Mouse (Mus musculus): ENCODE data around the gene Fosb. TPM values are rescaled to one million over a fixed set of nuclear protein-coding genes. Genes with fewer than 3 reads are reported as not detected.
A peak's percentile ranks its signal among the peaks of the same experiment; 100 is the strongest.

Fosb gene
- polyA plus RNA-seq, 1 experiment from 2014 or later = 0.49 TPM

DNA sequence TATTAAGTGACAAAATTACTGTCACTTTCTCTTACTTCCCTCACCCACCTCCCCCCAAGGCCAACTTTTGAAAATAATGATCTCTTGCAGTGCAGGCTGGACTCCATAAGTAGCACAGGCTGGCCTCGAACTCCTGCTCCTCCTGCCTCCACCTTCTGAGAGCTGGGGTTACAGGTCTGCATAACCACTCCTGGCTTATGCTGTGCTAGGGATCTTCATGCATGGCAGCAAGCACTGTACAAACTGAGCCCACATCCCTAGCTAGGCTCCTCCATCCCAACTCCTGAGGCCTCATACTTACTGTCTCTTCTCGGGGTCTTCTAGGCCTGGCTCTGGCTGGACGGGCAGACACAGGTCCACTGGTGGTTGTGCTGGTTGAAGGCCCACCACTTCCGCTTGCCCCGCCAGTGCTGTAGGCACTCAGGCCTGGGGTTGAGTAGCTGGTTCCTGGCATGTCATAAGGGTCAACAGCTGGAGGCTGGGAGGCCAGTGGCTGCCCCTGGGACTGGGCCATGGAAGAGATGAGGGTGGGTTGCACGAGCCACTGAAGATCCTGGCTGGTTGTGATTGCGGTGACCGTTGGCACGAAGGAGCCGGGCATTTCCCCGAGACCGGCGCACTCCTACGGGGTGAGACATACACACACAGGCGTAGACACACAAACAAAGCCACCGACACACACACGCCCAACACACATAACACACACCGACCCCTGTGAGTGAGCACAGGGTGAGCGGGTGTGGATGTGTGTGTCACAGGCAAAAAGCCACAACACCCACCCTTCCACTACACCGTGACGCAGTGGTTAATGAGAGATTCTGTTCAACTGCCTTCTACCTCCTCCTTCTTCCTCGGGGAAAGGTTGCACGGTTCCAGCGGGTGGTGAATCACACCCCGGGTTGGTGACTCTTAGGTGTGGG lies 2.8 kb downstream of the Fosb start:
- WGBS = 70% methylated on average over 25 of the region's 25 CpGs
- Histone ChIP-seq H3K4me2 (ENCODE audit: low read length) (peak overlapping the region; percentile 100), H3K27ac (ENCODE audit: low read depth) (no peak overlapping the region), H3K4me1 (replicated peaks; ENCODE audit: control insufficient read depth, insufficient read depth, low read length) (peaks cover 24% of the 10 kb centered on the region), H3K9me3 (ENCODE audit: control insufficient read depth, low read length) (no peaks in the 10 kb centered on the region), H3K9ac (ENCODE audit: low read length) (no peak overlapping the region), H3K4me3 (ENCODE audit: low read depth, low read length) (no peak overlapping the region), H3K27me3 (replicated peaks; ENCODE audit: control insufficient read depth, insufficient read depth, low read length) (peaks cover 50% of the 10 kb centered on the region), H3K36me3 (ENCODE audit: control insufficient read depth, insufficient read depth, low read length) (no peaks in the 10 kb centered on the region)
- no peak for DNase-seq (ENCODE audit: low spot score)
- ATAC-seq (replicated peaks; ENCODE audit: low FRiP score, low TSS enrichment, low read depth) = no peak

DNA sequence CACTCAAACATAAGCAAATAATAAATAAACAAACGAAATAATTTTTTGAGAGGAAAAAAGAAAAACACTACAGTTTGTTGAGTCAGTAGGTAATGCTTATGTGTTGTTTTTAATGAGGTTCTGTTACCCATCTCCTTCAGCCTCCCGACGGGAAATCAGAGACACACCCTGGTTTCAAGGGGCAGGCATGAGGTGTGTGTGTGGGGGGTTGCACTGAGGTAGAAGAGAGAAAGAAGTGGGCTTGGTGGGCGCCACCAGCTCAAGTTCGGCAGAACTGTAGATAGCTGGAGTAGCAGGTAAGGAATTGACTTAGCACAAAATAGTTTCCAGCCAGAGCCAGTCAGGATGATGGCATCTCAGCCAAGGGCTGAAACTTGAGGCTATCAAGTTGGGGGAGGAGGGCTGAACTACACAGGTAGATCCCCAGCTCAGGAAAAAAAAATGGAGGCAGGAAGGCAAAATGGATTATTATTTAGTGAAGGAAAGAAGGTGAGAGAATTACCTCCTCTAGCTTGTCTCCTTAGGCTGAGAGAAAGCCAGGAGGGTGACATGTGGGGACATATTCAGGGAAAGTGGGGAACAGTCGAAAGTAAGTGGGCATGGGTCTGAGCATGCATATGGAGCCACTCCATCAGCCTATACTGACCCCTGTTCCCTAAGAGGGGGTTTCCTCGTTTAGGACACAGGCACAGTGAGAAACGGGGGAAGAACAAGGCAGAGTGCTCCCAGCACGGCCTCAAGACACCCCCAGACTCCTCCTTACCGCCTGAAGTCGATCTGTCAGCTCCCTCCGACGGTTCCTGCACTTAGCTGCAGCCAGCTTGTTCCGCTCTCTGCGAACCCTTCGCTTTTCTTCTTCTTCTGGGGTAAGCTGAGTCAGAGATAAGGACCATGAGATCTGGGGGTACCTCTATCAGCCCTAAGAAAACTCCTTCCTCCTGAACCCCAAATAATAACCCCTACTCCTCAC lies 3.8 kb downstream of the Fosb start:
- peaks cover 57% of the 10 kb centered on the region for H3K27me3 ChIP-seq (replicated peaks; ENCODE audit: control insufficient read depth, insufficient read depth, low read length)
- H3K4me3 ChIP-seq (ENCODE audit: low read depth, low read length) = no peak overlapping the region
- ATAC-seq (replicated peaks; ENCODE audit: low FRiP score, low TSS enrichment, low read depth) (no peak), DNase-seq (ENCODE audit: low spot score) (no peak)
- no peaks in the 10 kb centered on the region for H3K36me3 ChIP-seq (ENCODE audit: control insufficient read depth, insufficient read depth, low read length)
- H3K9ac ChIP-seq (ENCODE audit: low read length) = no peak overlapping the region
- H3K4me2 ChIP-seq (ENCODE audit: low read length) = no peak overlapping the region
- 53% methylated on average over 16 of the region's 16 CpGs for WGBS
- H3K4me1 ChIP-seq (replicated peaks; ENCODE audit: control insufficient read depth, insufficient read depth, low read length) = peaks cover 26% of the 10 kb centered on the region
- H3K9me3 ChIP-seq (ENCODE audit: control insufficient read depth, low read length) = no peaks in the 10 kb centered on the region
- no peak overlapping the region for H3K27ac ChIP-seq (ENCODE audit: low read depth)

DNA sequence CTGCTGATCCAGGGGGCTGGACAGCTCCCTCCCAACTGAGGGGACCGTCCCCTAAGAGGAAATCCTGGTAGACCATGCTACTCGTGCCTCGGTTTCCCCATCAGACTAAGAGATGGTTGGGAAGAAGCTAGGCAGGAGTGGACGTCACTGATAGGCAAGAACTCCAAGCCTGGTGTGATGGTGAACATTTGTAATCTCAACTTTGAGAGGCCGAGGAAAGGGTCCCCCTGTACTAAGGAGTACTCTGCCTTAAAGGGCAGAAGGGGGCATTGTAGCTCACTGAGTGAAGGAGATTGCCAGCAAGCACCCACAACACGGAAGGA lies 4.5 kb downstream of the Fosb start:
- Histone ChIP-seq H3K4me3 (ENCODE audit: low read depth, low read length) (peak overlapping the region; percentile 37; the same call in 1 of the 2 replicates), H3K4me1 (replicated peaks; ENCODE audit: control insufficient read depth, insufficient read depth, low read length) (peaks cover 24% of the 10 kb centered on the region), H3K9ac (ENCODE audit: low read length) (no peak overlapping the region), H3K27ac (ENCODE audit: low read depth) (no peak overlapping the region), H3K9me3 (ENCODE audit: control insufficient read depth, low read length) (no peaks in the 10 kb centered on the region), H3K4me2 (ENCODE audit: low read length) (peak overlapping the region; percentile 52; the same call in 1 of the 2 replicates), H3K27me3 (replicated peaks; ENCODE audit: control insufficient read depth, insufficient read depth, low read length) (peaks cover 57% of the 10 kb centered on the region), H3K36me3 (ENCODE audit: control insufficient read depth, insufficient read depth, low read length) (no peaks in the 10 kb centered on the region)
- WGBS = 8% methylated on average over 6 of the region's 6 CpGs
- ATAC-seq (replicated peaks; ENCODE audit: low FRiP score, low TSS enrichment, low read depth) = no peak
- DNase-seq (ENCODE audit: low spot score) = no peak

DNA sequence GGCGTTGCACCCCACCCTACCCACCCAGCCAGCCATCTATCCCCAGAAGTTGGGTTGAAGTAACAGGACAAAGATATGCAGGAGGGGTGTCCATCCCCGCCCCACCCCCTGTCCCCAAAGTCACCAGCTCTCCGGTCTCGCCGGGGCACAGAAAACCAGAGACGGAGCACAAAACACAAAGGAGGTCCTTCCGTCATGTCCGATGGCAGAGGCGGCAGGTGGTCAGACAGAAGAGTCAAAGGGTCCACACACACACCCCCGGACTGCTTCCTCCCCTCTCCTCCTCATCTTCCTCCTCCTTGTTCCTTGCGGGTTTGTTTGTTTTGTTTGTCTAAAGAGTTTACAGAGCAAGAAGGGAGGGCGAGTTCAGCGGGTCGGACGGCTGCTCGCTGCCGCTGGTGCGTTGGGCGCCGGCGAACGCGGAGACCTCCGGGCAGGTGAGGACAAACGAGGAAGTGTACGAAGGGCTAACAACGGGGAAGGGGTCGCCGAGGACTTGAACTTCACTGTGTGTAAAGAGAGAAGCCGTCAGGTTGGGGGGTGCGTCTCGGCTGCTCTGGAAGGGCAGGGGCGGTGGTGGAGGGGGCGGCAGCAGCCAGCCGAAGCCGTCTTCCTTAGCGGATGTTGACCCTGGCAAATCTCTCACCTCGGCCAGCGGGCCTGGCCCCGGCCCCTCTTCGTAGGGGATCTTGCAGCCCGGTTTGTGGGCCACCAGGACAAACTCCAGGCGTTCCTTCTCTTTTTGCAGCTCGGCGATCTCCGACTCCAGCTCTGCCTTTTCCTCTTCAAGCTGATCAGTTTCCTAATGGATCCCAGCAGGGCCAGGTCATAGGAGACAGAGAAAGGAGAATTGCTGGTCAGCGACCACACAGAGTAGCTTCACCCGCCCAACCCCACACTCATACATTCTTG lies 5.1 kb downstream of the Fosb start:
- DNase-seq (ENCODE audit: low spot score) = no peak
- Histone ChIP-seq H3K4me3 (ENCODE audit: low read depth, low read length) (peak overlapping the region; percentile 37), H3K9me3 (ENCODE audit: control insufficient read depth, low read length) (no peaks in the 10 kb centered on the region), H3K27me3 (replicated peaks; ENCODE audit: control insufficient read depth, insufficient read depth, low read length) (peaks cover 57% of the 10 kb centered on the region), H3K4me2 (ENCODE audit: low read length) (peak overlapping the region; percentile 52), H3K4me1 (replicated peaks; ENCODE audit: control insufficient read depth, insufficient read depth, low read length) (peaks cover 26% of the 10 kb centered on the region), H3K36me3 (ENCODE audit: control insufficient read depth, insufficient read depth, low read length) (no peaks in the 10 kb centered on the region), H3K27ac (ENCODE audit: low read depth) (no peak overlapping the region), H3K9ac (ENCODE audit: low read length) (peak overlapping the region; percentile 27; the same call in 1 of the 2 replicates)
- WGBS = 3% methylated on average over 48 of the region's 48 CpGs
- ATAC-seq (replicated peaks; ENCODE audit: low FRiP score, low TSS enrichment, low read depth) = no peak

DNA sequence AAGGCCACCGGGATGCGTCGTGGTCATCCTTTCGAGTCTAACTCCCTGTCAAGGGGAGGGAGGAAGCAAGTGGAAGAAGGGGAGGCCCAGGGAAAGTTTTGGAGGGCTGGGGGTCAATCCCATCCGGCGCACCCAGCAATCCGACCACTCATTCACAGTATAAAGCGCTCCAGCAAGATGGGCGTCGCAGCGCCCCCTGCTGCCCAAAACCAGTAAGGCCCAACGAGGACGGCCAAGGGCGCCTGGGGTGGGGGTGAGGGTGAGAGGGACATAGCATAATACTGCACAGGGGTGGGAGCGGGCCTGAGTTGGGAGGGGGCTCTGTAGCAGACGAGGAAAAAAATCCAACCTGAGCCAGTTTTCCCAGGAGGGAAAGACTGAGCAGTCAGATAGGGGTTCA lies 6.1 kb downstream of the Fosb start:
- Histone ChIP-seq H3K36me3 (ENCODE audit: control insufficient read depth, insufficient read depth, low read length) (no peaks in the 10 kb centered on the region), H3K9me3 (ENCODE audit: control insufficient read depth, low read length) (no peaks in the 10 kb centered on the region), H3K4me1 (replicated peaks; ENCODE audit: control insufficient read depth, insufficient read depth, low read length) (peaks cover 18% of the 10 kb centered on the region), H3K4me3 (ENCODE audit: low read depth, low read length) (peak overlapping the region; percentile 4; the same call in 1 of the 2 replicates), H3K9ac (ENCODE audit: low read length) (no peak overlapping the region), H3K27ac (ENCODE audit: low read depth) (no peak overlapping the region), H3K27me3 (replicated peaks; ENCODE audit: control insufficient read depth, insufficient read depth, low read length) (peaks cover 57% of the 10 kb centered on the region), H3K4me2 (ENCODE audit: low read length) (peak overlapping the region; percentile 52)
- DNase-seq (ENCODE audit: low spot score) (peak; percentile 90), ATAC-seq (replicated peaks; ENCODE audit: low FRiP score, low TSS enrichment, low read depth) (no peak)
- 1% methylated on average over 16 of the region's 16 CpGs for WGBS

DNA sequence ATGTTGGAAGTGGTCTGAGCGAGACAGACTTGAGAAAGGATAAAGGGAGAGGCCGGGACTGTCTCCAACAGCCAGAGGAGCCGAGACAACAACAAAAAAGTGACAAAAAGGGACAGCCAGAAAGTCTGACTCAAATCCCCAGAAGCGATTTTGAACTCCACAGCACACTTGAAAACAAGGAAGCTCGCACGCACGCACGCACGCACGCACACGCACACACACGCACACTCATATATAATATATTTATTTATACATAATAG lies 6.9 kb downstream of the Fosb start:
- H3K9ac ChIP-seq (ENCODE audit: low read length) = no peak overlapping the region
- ATAC-seq (replicated peaks; ENCODE audit: low FRiP score, low TSS enrichment, low read depth) (no peak), DNase-seq (ENCODE audit: low spot score) (no peak)
- no peaks in the 10 kb centered on the region for H3K36me3 ChIP-seq (ENCODE audit: control insufficient read depth, insufficient read depth, low read length)
- H3K27ac ChIP-seq (ENCODE audit: low read depth) = no peak overlapping the region
- peaks cover 57% of the 10 kb centered on the region for H3K27me3 ChIP-seq (replicated peaks; ENCODE audit: control insufficient read depth, insufficient read depth, low read length)
- H3K9me3 ChIP-seq (ENCODE audit: control insufficient read depth, low read length) = no peaks in the 10 kb centered on the region
- H3K4me3 ChIP-seq (ENCODE audit: low read depth, low read length) = no peak overlapping the region
- 75% methylated on average over 12 of the region's 12 CpGs for WGBS
- no peak overlapping the region for H3K4me2 ChIP-seq (ENCODE audit: low read length)
- peaks cover 17% of the 10 kb centered on the region for H3K4me1 ChIP-seq (replicated peaks; ENCODE audit: control insufficient read depth, insufficient read depth, low read length)

DNA sequence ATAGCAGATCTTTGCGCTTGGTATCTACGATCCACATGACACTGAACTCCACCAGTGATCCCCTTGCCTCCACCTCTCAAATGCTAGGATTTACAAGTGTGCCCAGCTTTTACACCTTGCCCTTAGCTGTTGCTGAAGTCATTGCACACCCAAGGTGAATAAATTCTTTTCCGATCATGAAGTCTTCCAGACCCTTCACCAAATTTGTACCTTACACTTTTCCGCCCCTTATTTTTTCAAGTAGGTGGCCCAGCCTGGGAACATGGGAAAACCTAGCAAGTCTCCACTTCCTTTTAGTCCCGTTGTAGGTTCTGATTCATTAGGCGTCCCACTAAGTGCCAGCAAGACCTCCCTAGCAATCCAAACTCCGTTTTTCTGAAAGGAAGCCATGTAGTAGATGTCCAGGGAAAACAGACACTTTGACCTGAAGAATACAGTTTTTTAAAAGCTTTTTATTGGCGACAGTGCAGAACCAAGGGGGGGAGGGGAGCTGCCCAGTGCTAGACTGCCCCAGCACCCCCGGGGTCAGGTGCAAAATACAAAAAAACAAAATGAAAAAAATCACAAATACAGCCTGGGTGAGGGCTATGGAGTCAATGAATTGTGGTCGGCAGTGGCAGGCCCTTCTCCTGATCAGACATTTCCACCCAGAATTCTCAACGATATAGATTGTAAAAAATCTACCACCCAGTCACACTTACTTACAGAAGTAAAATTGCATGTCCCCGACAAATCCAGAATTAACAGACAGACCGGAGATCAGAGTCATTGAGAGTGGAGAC lies 7.4 kb downstream of the Fosb start:
- H3K27me3 ChIP-seq (replicated peaks; ENCODE audit: control insufficient read depth, insufficient read depth, low read length) = peaks cover 57% of the 10 kb centered on the region

More for the DNA sequence above, 7.4 kb downstream of the Fosb start:
- 52% methylated on average over 13 of the region's 13 CpGs for WGBS
- Histone ChIP-seq H3K36me3 (ENCODE audit: control insufficient read depth, insufficient read depth, low read length) (no peaks in the 10 kb centered on the region), H3K27ac (ENCODE audit: low read depth) (no peak overlapping the region), H3K4me3 (ENCODE audit: low read depth, low read length) (no peak overlapping the region), H3K9me3 (ENCODE audit: control insufficient read depth, low read length) (no peaks in the 10 kb centered on the region), H3K9ac (ENCODE audit: low read length) (no peak overlapping the region), H3K4me1 (replicated peaks; ENCODE audit: control insufficient read depth, insufficient read depth, low read length) (peaks cover 12% of the 10 kb centered on the region), H3K4me2 (ENCODE audit: low read length) (no peak overlapping the region)
- DNase-seq (ENCODE audit: low spot score) (no peak), ATAC-seq (replicated peaks; ENCODE audit: low FRiP score, low TSS enrichment, low read depth) (no peak)

Data from intestine, embryonic 14.5 days (tissue).